Mouse (Mus musculus) CH12.LX (cell line): ENCODE measurements around the gene Ranbp10. TPM values are rescaled to one million over a fixed set of nuclear protein-coding genes. Genes with fewer than 3 reads are reported as not detected.

Source experiments
- IRF4 ChIP-seq: IDR thresholded peaks from 2 replicates; pipeline ENCODE4 v1.6.1; 2014; ENCODE audit warnings: low read depth, mild to moderate bottlenecking, inconsistent platforms, low read length, improper control_type of control experiment
- polyA plus RNA-seq: library from polyadenylated mRNA; unstranded; fragments of >175 nt; gene quantifications from 2 replicates; pipeline ENCODE4 v1.2.1, GENCODE M21; 2012; ENCODE audit warnings: low read depth; ENCODE audit not compliant: insufficient read length
- total RNA-seq, 2 experiments: library from RNA; depleted of rRNA; stranded (reverse); fragments of 300-350 nt in 1 of 2; fragments of >200 nt in 1 of 2; gene quantifications; 2 replicates each; pipeline ENCODE4 v1.2.3; 2012 to 2014

Gene Ranbp10
- total and polyA plus RNA-seq, 3 experiments = 7.4 to 15.8 (median 8.7) TPM

DNA sequence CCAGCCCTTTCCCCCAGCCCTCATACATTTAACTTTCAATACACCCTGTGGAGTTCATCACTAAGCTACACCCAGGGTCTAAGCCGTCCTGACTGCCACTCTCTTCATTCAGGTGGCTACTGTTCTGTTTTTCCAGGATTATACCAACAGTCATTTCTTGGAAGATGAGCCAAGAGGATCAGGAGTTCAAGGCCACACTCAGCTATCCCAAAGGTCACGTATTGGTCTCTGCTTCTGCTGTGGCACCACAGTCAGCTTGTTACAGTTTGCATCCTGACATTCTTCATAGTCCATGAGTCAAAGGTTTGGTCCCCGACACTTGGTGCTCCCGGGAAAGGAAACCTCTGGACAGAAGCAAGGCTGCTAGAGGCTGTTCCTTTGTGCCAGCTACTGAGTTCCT is 107.5 kb downstream of the Ranbp10 start (continued):
- no peak for TF ChIP-seq IRF4
- TF ChIP-seq, all 38 proteins: peak for 0

Other genes with a start within 250 kb of the Ranbp10 start
Only the 20 nearest of the 25 such genes appear.
- gene Carmil2, start 141.1 kb downstream of the Ranbp10 start, total RNA-seq (2012; rRNA removed) = 7.5 and 7.6 TPM in 2 replicates
- 1.7 and 2.0 TPM in 2 replicates for gene Carmil2, start 141.1 kb downstream of the Ranbp10 start, total RNA-seq (2014; rRNA removed)
- gene Carmil2, start 141.1 kb downstream of the Ranbp10 start, polyA plus RNA-seq = 32.6 and 33.2 TPM in 2 replicates
- 10.9 and 11.9 TPM in 2 replicates for gene Acd, start 126.2 kb downstream of the Ranbp10 start, total RNA-seq (2012; rRNA removed)
- gene Acd, start 126.2 kb downstream of the Ranbp10 start, total RNA-seq (2014; rRNA removed) = 4.8 and 5.2 TPM in 2 replicates
- 31.8 and 40.0 TPM in 2 replicates for gene Acd, start 126.2 kb downstream of the Ranbp10 start, polyA plus RNA-seq
- gene Pard6a, start 126.2 kb downstream of the Ranbp10 start, total RNA-seq (2012; rRNA removed) = 17.5 and 32.3 TPM in 2 replicates
- 18.9 and 23.3 TPM in 2 replicates for gene Pard6a, start 126.2 kb downstream of the Ranbp10 start, total RNA-seq (2014; rRNA removed)
- gene Pard6a, start 126.2 kb downstream of the Ranbp10 start, polyA plus RNA-seq = 10.0 and 15.9 TPM in 2 replicates
- 0.25 TPM in 1 of 2 replicates, not detected in the other for gene 4933405L10Rik, start 119.7 kb downstream of the Ranbp10 start, total RNA-seq (2012; rRNA removed)
- gene 4933405L10Rik, start 119.7 kb downstream of the Ranbp10 start, total RNA-seq (2014; rRNA removed) = not detected in 2 replicates
- not detected in 2 replicates for gene 4933405L10Rik, start 119.7 kb downstream of the Ranbp10 start, polyA plus RNA-seq
- 25.2 and 27.4 TPM in 2 replicates for gene Enkd1, start 119.1 kb downstream of the Ranbp10 start, total RNA-seq (2012; rRNA removed)
- gene Enkd1, start 119.1 kb downstream of the Ranbp10 start, total RNA-seq (2014; rRNA removed) = 15.6 and 17.7 TPM in 2 replicates
- 30.8 and 35.9 TPM in 2 replicates for gene Enkd1, start 119.1 kb downstream of the Ranbp10 start, polyA plus RNA-seq
- 3.1 and 4.7 TPM in 2 replicates for gene Gfod2, start 68.7 kb downstream of the Ranbp10 start, total RNA-seq (2012; rRNA removed)
- 1.7 and 1.8 TPM in 2 replicates for gene Gfod2, start 68.7 kb downstream of the Ranbp10 start, total RNA-seq (2014; rRNA removed)
- gene Gfod2, start 68.7 kb downstream of the Ranbp10 start, polyA plus RNA-seq = 3.1 and 3.4 TPM in 2 replicates
- 0.13 and 0.21 TPM in 2 replicates for gene Tsnaxip1, start 381 bp upstream of the Ranbp10 start, total RNA-seq (2012; rRNA removed)
- 0.13 TPM in 1 of 2 replicates, not detected in the other for gene Tsnaxip1, start 381 bp upstream of the Ranbp10 start, total RNA-seq (2014; rRNA removed)
- gene Tsnaxip1, start 381 bp upstream of the Ranbp10 start, polyA plus RNA-seq = 0.38 and 0.50 TPM in 2 replicates
- gene Cenpt, start 25.9 kb upstream of the Ranbp10 start, total RNA-seq (2012; rRNA removed) = 21.3 and 21.4 TPM in 2 replicates
- gene Cenpt, start 25.9 kb upstream of the Ranbp10 start, total RNA-seq (2014; rRNA removed) = 17.3 TPM in 2 replicates
- gene Cenpt, start 25.9 kb upstream of the Ranbp10 start, polyA plus RNA-seq = 28.2 and 29.4 TPM in 2 replicates
- gene Thap11, start 27.8 kb upstream of the Ranbp10 start, total RNA-seq (2012; rRNA removed) = 40.2 and 42.6 TPM in 2 replicates
- 29.7 and 31.9 TPM in 2 replicates for gene Thap11, start 27.8 kb upstream of the Ranbp10 start, total RNA-seq (2014; rRNA removed)
- 21.3 and 21.7 TPM in 2 replicates for gene Thap11, start 27.8 kb upstream of the Ranbp10 start, polyA plus RNA-seq
- gene Nutf2, start 33.2 kb upstream of the Ranbp10 start, total RNA-seq (2012; rRNA removed) = 144 and 193 TPM in 2 replicates
- gene Nutf2, start 33.2 kb upstream of the Ranbp10 start, total RNA-seq (2014; rRNA removed) = 205 and 223 TPM in 2 replicates
- 7.9 and 11.2 TPM in 2 replicates for gene Nutf2, start 33.2 kb upstream of the Ranbp10 start, polyA plus RNA-seq
- 41.6 and 47.0 TPM in 2 replicates for gene Edc4, start 53.5 kb upstream of the Ranbp10 start, total RNA-seq (2012; rRNA removed)
- 28.2 and 28.7 TPM in 2 replicates for gene Edc4, start 53.5 kb upstream of the Ranbp10 start, total RNA-seq (2014; rRNA removed)
- gene Edc4, start 53.5 kb upstream of the Ranbp10 start, polyA plus RNA-seq = 37.5 and 46.4 TPM in 2 replicates
- 0.38 and 0.42 TPM in 2 replicates for gene Nrn1l, start 66.2 kb upstream of the Ranbp10 start, total RNA-seq (2012; rRNA removed)
- not detected in 2 replicates for gene Nrn1l, start 66.2 kb upstream of the Ranbp10 start, total RNA-seq (2014; rRNA removed)
- gene Nrn1l, start 66.2 kb upstream of the Ranbp10 start, polyA plus RNA-seq = not detected in 2 replicates
- 12.2 and 12.9 TPM in 2 replicates for gene Pskh1, start 73.1 kb upstream of the Ranbp10 start, total RNA-seq (2012; rRNA removed)
- gene Pskh1, start 73.1 kb upstream of the Ranbp10 start, total RNA-seq (2014; rRNA removed) = 10.5 and 11.0 TPM in 2 replicates
- 11.5 and 12.3 TPM in 2 replicates for gene Pskh1, start 73.1 kb upstream of the Ranbp10 start, polyA plus RNA-seq
- 2.0 and 2.9 TPM in 2 replicates for gene Ctrl, start 106.5 kb upstream of the Ranbp10 start, total RNA-seq (2012; rRNA removed)
- 1.3 and 1.5 TPM in 2 replicates for gene Ctrl, start 106.5 kb upstream of the Ranbp10 start, total RNA-seq (2014; rRNA removed)
- gene Ctrl, start 106.5 kb upstream of the Ranbp10 start, polyA plus RNA-seq = 5.3 and 5.9 TPM in 2 replicates
- 228 and 298 TPM in 2 replicates for gene Psmb10, start 111.1 kb upstream of the Ranbp10 start, total RNA-seq (2012; rRNA removed)
- 136 and 137 TPM in 2 replicates for gene Psmb10, start 111.1 kb upstream of the Ranbp10 start, total RNA-seq (2014; rRNA removed)
- gene Psmb10, start 111.1 kb upstream of the Ranbp10 start, polyA plus RNA-seq = 227 and 313 TPM in 2 replicates
- gene Lcat, start 116.0 kb upstream of the Ranbp10 start, total RNA-seq (2012; rRNA removed) = 0.21 and 0.34 TPM in 2 replicates
- gene Lcat, start 116.0 kb upstream of the Ranbp10 start, total RNA-seq (2014; rRNA removed) = 0.18 TPM in 1 of 2 replicates, not detected in the other
- gene Lcat, start 116.0 kb upstream of the Ranbp10 start, polyA plus RNA-seq = 0.17 and 0.25 TPM in 2 replicates
- gene Slc12a4, start 138.7 kb upstream of the Ranbp10 start, total RNA-seq (2012; rRNA removed) = 9.4 and 9.7 TPM in 2 replicates
- 2.8 and 4.2 TPM in 2 replicates for gene Slc12a4, start 138.7 kb upstream of the Ranbp10 start, total RNA-seq (2014; rRNA removed)
- 7.2 and 8.1 TPM in 2 replicates for gene Slc12a4, start 138.7 kb upstream of the Ranbp10 start, polyA plus RNA-seq
- not detected in 2 replicates for gene Dpep3, start 152.1 kb upstream of the Ranbp10 start, total RNA-seq (2012; rRNA removed)
- not detected in 2 replicates for gene Dpep3, start 152.1 kb upstream of the Ranbp10 start, total RNA-seq (2014; rRNA removed)
- not detected in 2 replicates for gene Dpep3, start 152.1 kb upstream of the Ranbp10 start, polyA plus RNA-seq
- gene Dus2, start 164.0 kb upstream of the Ranbp10 start, total RNA-seq (2012; rRNA removed) = 20.9 and 23.2 TPM in 2 replicates
- 20.7 and 23.6 TPM in 2 replicates for gene Dus2, start 164.0 kb upstream of the Ranbp10 start, total RNA-seq (2014; rRNA removed)
- gene Dus2, start 164.0 kb upstream of the Ranbp10 start, polyA plus RNA-seq = 27.2 and 27.7 TPM in 2 replicates
- gene Dpep2nb, start 178.6 kb upstream of the Ranbp10 start, total RNA-seq (2012; rRNA removed) = not detected in 2 replicates
- not detected in 2 replicates for gene Dpep2nb, start 178.6 kb upstream of the Ranbp10 start, total RNA-seq (2014; rRNA removed)
- gene Dpep2nb, start 178.6 kb upstream of the Ranbp10 start, polyA plus RNA-seq = not detected in 2 replicates